Mouse (Mus musculus): ENCODE data around the gene Gnai2. TPM values are rescaled to one million over a fixed set of nuclear protein-coding genes. Genes with fewer than 3 reads are reported as not detected.
A peak's percentile ranks its signal among the peaks of the same experiment; 100 is the strongest.
"Not testable (repeated sequence)": the region's sequence is repeated elsewhere in the genome, so short reads cannot be mapped to it uniquely, and the experiment has no call there.

Gnai2 gene
- total RNA-seq, 2 experiments from 2014 or later = 162 to 189 TPM

- peak; percentile 78 for ATAC-seq (replicated peaks; ENCODE audit: low FRiP score, poor library complexity, severe bottlenecking)
Measured at GRCm38 (mm10) chr9:107576357-107577107, 58.6 kb downstream of the Gnai2 start, which contains the start of gene Hyal1. Hyal1 (plus strand) TSS chr9:107576927.

GRCm38 (mm10) chr9:107575579-107576356 lies 59.4 kb downstream of the Gnai2 start:
- no peak for ATAC-seq (replicated peaks; ENCODE audit: low FRiP score, poor library complexity, severe bottlenecking)

GRCm38 (mm10) chr9:107573774-107574173 lies 61.4 kb downstream of the Gnai2 start:
- ATAC-seq (replicated peaks; ENCODE audit: low FRiP score, poor library complexity, severe bottlenecking) = not testable (repeated sequence)

- ATAC-seq (replicated peaks; ENCODE audit: low FRiP score, poor library complexity, severe bottlenecking) = no peak
Measured at GRCm38 (mm10) chr9:107572327-107572662, 62.9 kb downstream of the Gnai2 start.

GRCm38 (mm10) chr9:107571534-107572326 lies 63.4 kb downstream of the Gnai2 start:
- no peak for ATAC-seq (replicated peaks; ENCODE audit: low FRiP score, poor library complexity, severe bottlenecking)

- peak; percentile 40 for ATAC-seq (replicated peaks; ENCODE audit: low FRiP score, poor library complexity, severe bottlenecking)
Measured at GRCm38 (mm10) chr9:107570845-107571244, 64.3 kb downstream of the Gnai2 start.

GRCm38 (mm10) chr9:107570016-107570415 lies 65.2 kb downstream of the Gnai2 start:
- ATAC-seq (replicated peaks; ENCODE audit: low FRiP score, poor library complexity, severe bottlenecking) = no peak

- no peak; the same call in 1 of the 2 replicates for ATAC-seq (replicated peaks; ENCODE audit: low FRiP score, poor library complexity, severe bottlenecking)
Measured at GRCm38 (mm10) chr9:107569270-107569669, 65.9 kb downstream of the Gnai2 start.

- peak; percentile 75 for ATAC-seq (replicated peaks; ENCODE audit: low FRiP score, poor library complexity, severe bottlenecking)
Measured at GRCm38 (mm10) chr9:107568331-107569261, 66.6 kb downstream of the Gnai2 start.

- ATAC-seq (replicated peaks; ENCODE audit: low FRiP score, poor library complexity, severe bottlenecking) = no peak
Measured at GRCm38 (mm10) chr9:107567702-107568319, 67.4 kb downstream of the Gnai2 start, which contains the start of gene Hyal2. Hyal2 (plus strand) TSS chr9:107567945.

GRCm38 (mm10) chr9:107566855-107567254 lies 68.3 kb downstream of the Gnai2 start:
- no peak for ATAC-seq (replicated peaks; ENCODE audit: low FRiP score, poor library complexity, severe bottlenecking)

- peak; percentile 45 for ATAC-seq (replicated peaks; ENCODE audit: low FRiP score, poor library complexity, severe bottlenecking)
Measured at GRCm38 (mm10) chr9:107566041-107566709, 69.0 kb downstream of the Gnai2 start.

- ATAC-seq (replicated peaks; ENCODE audit: low FRiP score, poor library complexity, severe bottlenecking) = not testable (repeated sequence)
Measured at GRCm38 (mm10) chr9:107565556-107565955, 69.6 kb downstream of the Gnai2 start.

Other genes with a start within 250 kb of the Gnai2 start
- 0.63 TPM in 1 of 2 replicates, not detected in the other for gene Cacna2d2, start 235.8 kb downstream of the Gnai2 start, total RNA-seq (2015; ENCODE audit: low replicate concordance)
- gene Cacna2d2, start 235.8 kb downstream of the Gnai2 start, total RNA-seq (2017; ENCODE audit: low replicate concordance) = not detected in 2 replicates
- 1.9 and 2.5 TPM in 2 replicates for gene Tmem115, start 101.4 kb downstream of the Gnai2 start, total RNA-seq (2015; ENCODE audit: low replicate concordance)
- gene Tmem115, start 101.4 kb downstream of the Gnai2 start, total RNA-seq (2017; ENCODE audit: low replicate concordance) = 5.9 and 6.0 TPM in 2 replicates
- gene Cyb561d2, start 93.2 kb downstream of the Gnai2 start, total RNA-seq (2015; ENCODE audit: low replicate concordance) = 7.5 and 11.1 TPM in 2 replicates
- gene Cyb561d2, start 93.2 kb downstream of the Gnai2 start, total RNA-seq (2017; ENCODE audit: low replicate concordance) = 4.7 and 6.7 TPM in 2 replicates
- gene Nprl2, start 93.1 kb downstream of the Gnai2 start, total RNA-seq (2015; ENCODE audit: low replicate concordance) = 0.77 and 4.4 TPM in 2 replicates
- 1.3 and 10.1 TPM in 2 replicates for gene Nprl2, start 93.1 kb downstream of the Gnai2 start, total RNA-seq (2017; ENCODE audit: low replicate concordance)
- gene Zmynd10, start 88.1 kb downstream of the Gnai2 start, total RNA-seq (2015; ENCODE audit: low replicate concordance) = not detected in 2 replicates
- gene Zmynd10, start 88.1 kb downstream of the Gnai2 start, total RNA-seq (2017; ENCODE audit: low replicate concordance) = not detected in 2 replicates
- gene Rassf1, start 83.8 kb downstream of the Gnai2 start, total RNA-seq (2015; ENCODE audit: low replicate concordance) = 6.1 and 7.3 TPM in 2 replicates
- gene Rassf1, start 83.8 kb downstream of the Gnai2 start, total RNA-seq (2017; ENCODE audit: low replicate concordance) = 14.8 TPM in 2 replicates
- gene Tusc2, start 72.1 kb downstream of the Gnai2 start, total RNA-seq (2015; ENCODE audit: low replicate concordance) = 6.7 and 8.3 TPM in 2 replicates
- 4.7 and 5.3 TPM in 2 replicates for gene Tusc2, start 72.1 kb downstream of the Gnai2 start, total RNA-seq (2017; ENCODE audit: low replicate concordance)
- 1.9 and 2.7 TPM in 2 replicates for gene Hyal2, start 67.4 kb downstream of the Gnai2 start, total RNA-seq (2015; ENCODE audit: low replicate concordance)
- gene Hyal2, start 67.4 kb downstream of the Gnai2 start, total RNA-seq (2017; ENCODE audit: low replicate concordance) = 3.9 and 4.9 TPM in 2 replicates
- 2.7 and 9.8 TPM in 2 replicates for gene Hyal1, start 58.4 kb downstream of the Gnai2 start, total RNA-seq (2015; ENCODE audit: low replicate concordance)
- gene Hyal1, start 58.4 kb downstream of the Gnai2 start, total RNA-seq (2017; ENCODE audit: low replicate concordance) = 4.2 and 7.4 TPM in 2 replicates
- 13.4 and 20.2 TPM in 2 replicates for gene Naa80, start 56.5 kb downstream of the Gnai2 start, total RNA-seq (2015; ENCODE audit: low replicate concordance)
- 9.5 and 17.9 TPM in 2 replicates for gene Naa80, start 56.5 kb downstream of the Gnai2 start, total RNA-seq (2017; ENCODE audit: low replicate concordance)
- gene Hyal3, start 54.5 kb downstream of the Gnai2 start, total RNA-seq (2015; ENCODE audit: low replicate concordance) = 2.3 and 2.9 TPM in 2 replicates
- gene Hyal3, start 54.5 kb downstream of the Gnai2 start, total RNA-seq (2017; ENCODE audit: low replicate concordance) = 1.1 and 1.4 TPM in 2 replicates
- gene Ifrd2, start 47.7 kb downstream of the Gnai2 start, total RNA-seq (2015; ENCODE audit: low replicate concordance) = 207 and 270 TPM in 2 replicates
- 204 and 217 TPM in 2 replicates for gene Ifrd2, start 47.7 kb downstream of the Gnai2 start, total RNA-seq (2017; ENCODE audit: low replicate concordance)
- gene Sema3b, start 26.1 kb downstream of the Gnai2 start, total RNA-seq (2015; ENCODE audit: low replicate concordance) = not detected in 2 replicates
- gene Sema3b, start 26.1 kb downstream of the Gnai2 start, total RNA-seq (2017; ENCODE audit: low replicate concordance) = not detected in 2 replicates
- gene Slc38a3, start 34.2 kb upstream of the Gnai2 start, total RNA-seq (2015; ENCODE audit: low replicate concordance) = not detected in 2 replicates
- not detected in 2 replicates for gene Slc38a3, start 34.2 kb upstream of the Gnai2 start, total RNA-seq (2017; ENCODE audit: low replicate concordance)
- not detected in 2 replicates for gene Gnat1, start 44.3 kb upstream of the Gnai2 start, total RNA-seq (2015; ENCODE audit: low replicate concordance)
- gene Gnat1, start 44.3 kb upstream of the Gnai2 start, total RNA-seq (2017; ENCODE audit: low replicate concordance) = not detected in 2 replicates
- gene Sema3f, start 75.1 kb upstream of the Gnai2 start, total RNA-seq (2015; ENCODE audit: low replicate concordance) = not detected in 2 replicates
- not detected in 2 replicates for gene Sema3f, start 75.1 kb upstream of the Gnai2 start, total RNA-seq (2017; ENCODE audit: low replicate concordance)
- gene Rbm5, start 135.6 kb upstream of the Gnai2 start, total RNA-seq (2015; ENCODE audit: low replicate concordance) = 204 and 296 TPM in 2 replicates
- 507 and 635 TPM in 2 replicates for gene Rbm5, start 135.6 kb upstream of the Gnai2 start, total RNA-seq (2017; ENCODE audit: low replicate concordance)
- 29.5 and 31.3 TPM in 2 replicates for gene Rbm6, start 237.9 kb upstream of the Gnai2 start, total RNA-seq (2015; ENCODE audit: low replicate concordance)
- gene Rbm6, start 237.9 kb upstream of the Gnai2 start, total RNA-seq (2017; ENCODE audit: low replicate concordance) = 60.6 and 79.6 TPM in 2 replicates